Mouse (Mus musculus) central nervous system, embryonic 18 days (tissue): ENCODE results near the gene Zfp408. TPM values are rescaled to one million over a fixed set of nuclear protein-coding genes. Genes with fewer than 3 reads are reported as not detected.

Experiments used
- polyA plus RNA-seq: library from polyadenylated mRNA; depleted of rRNA; stranded (reverse); fragments of >200 nt; gene quantifications from 2 replicates; pipeline ENCODE4 v1.2.3, GENCODE M21; 2012; rRNA removed

Zfp408 gene
- 19.6 and 22.3 TPM in 2 replicates for polyA plus RNA-seq

GRCm38 (mm10) chr2:91649553-91650359, at the start of gene Zfp408, which contains the start of gene Arhgap1:
Gene Zfp408, minus strand, starts transcription at chr2:91649791.
Gene Arhgap1, plus strand, starts transcription at chr2:91649860.

GRCm38 (mm10) chr2:91636229-91636628, 13.4 kb downstream of the Zfp408 start, which contains the start of gene F2:
Gene F2, minus strand, starts transcription at chr2:91636414.

Other genes starting within 250 kb of the Zfp408 start
- 92.7 and 101 TPM in 2 replicates for gene 1110051M20Rik, start 205.1 kb downstream of the Zfp408 start, polyA plus RNA-seq
- gene Lrp4, start 192.3 kb downstream of the Zfp408 start, polyA plus RNA-seq = 3.8 and 4.5 TPM in 2 replicates
- gene Ckap5, start 123.0 kb downstream of the Zfp408 start, polyA plus RNA-seq = 85.9 and 94.6 TPM in 2 replicates
- 0.06 and 0.21 TPM in 2 replicates for gene F2, start 13.4 kb downstream of the Zfp408 start, polyA plus RNA-seq
- 81.1 and 83.4 TPM in 2 replicates for gene Arhgap1, start 69 bp upstream of the Zfp408 start, polyA plus RNA-seq
- gene Atg13, start 60.8 kb upstream of the Zfp408 start, polyA plus RNA-seq = 55.9 and 63.9 TPM in 2 replicates
- gene Harbi1, start 61.1 kb upstream of the Zfp408 start, polyA plus RNA-seq = 4.9 and 6.3 TPM in 2 replicates
- gene Ambra1, start 80.3 kb upstream of the Zfp408 start, polyA plus RNA-seq = 27.3 and 32.7 TPM in 2 replicates